Mouse (Mus musculus) layer of hippocampus, adult 9-11 months (tissue): ENCODE measurements around the gene Atp6v0a4.

Experiments
- DNase-seq: peaks from one replicate; pipeline ENCODE4 v3.0.0; 2022

Atp6v0a4 gene

GRCm38 (mm10) chr6:38124207-38124835, at the start of gene Atp6v0a4:
Gene Atp6v0a4 (minus strand): TSS chr6:38124586.
- DNase-seq, result no peak

DNA sequence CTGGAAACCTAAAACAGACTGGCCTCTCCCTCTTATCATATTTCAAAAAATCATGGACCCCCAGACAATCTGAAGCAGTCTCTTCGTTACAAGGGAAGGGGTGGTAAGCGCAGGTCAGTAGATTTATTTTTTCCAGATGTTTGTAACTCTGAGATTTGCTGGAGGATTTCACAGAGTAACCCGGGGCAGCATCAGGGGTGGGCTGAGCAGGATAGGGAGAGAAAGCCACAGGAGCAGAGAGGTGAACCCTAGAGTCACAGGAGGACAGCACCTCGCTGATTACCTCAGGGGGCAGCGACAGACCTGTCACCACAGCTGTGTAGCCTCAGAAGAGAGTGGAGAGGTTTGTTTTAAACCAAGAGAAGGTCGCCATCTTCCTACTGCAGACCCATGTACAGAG, 41.0 kb upstream of the Atp6v0a4 start:
- no peak for DNase-seq

DNA sequence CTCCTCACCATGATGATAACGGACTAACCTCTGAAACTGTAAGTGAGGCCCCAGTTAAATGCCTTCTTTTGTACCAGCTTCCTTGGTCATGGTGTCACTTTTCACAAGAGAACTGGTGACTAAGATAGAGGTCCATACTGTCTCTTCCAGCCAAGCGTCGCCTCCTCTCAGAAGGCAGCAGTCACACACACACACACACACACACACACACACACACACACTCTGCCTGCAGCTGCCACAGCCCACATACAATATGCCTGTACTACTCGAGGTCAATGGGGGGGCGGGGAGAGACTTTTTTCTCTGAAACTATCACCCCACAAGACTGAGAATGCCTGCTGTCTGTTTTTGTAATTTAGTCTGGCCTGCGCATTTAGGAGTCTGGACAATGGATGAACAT, 40.3 kb upstream of the Atp6v0a4 start:
- no peak for DNase-seq

DNA sequence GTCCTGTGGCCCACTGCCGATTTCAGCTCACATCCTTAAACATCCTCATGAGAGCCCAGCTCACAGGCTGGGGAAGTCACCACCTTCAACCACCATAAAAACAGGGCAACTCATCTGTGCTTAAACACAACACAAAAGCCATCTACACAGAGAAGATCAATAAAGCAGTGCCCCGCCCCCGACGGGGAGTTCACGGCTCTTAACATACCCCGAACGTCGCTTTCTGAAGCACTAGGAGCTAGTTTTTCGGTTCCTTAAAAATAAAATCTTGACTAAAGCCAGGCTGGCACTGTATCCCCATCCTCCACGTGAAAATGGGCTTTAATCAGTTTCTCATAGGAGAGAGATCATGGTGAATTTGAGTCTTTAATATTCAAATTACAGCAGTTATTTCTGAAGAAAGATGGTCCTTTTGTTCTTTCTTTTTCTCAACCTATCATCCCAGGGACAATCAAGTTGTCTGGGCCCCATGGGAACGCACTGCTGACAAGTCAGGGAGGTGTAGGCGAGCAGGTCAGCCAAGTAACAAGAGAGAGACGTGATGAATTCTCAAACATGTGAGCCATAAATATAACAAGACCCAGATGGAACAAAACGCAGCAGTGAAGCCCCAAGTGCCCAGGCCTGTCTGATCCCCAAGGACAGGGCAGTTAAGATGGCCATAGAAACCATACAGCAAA, 38.6 kb upstream of the Atp6v0a4 start:
- no peak for DNase-seq

DNA sequence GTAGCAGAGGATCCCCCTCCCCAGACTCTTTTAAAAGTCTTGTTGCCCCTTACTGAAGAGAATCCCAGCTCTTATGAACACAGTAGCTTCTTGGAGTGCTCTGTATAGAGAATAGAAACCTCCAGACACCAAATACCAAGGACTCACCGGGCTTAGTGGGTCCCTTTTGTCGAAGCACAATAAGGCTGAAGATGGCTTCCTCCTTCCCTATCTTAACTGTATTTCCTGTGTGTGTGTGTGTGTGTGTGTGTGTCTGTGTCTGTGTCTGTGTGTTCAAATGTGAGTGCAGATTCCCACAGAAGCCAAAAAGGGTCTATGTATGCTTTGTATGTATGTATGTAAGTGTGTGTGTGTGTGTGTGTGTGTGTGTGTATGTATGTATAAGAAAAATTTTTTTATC, 36.2 kb upstream of the Atp6v0a4 start:
- no peak for DNase-seq

DNA sequence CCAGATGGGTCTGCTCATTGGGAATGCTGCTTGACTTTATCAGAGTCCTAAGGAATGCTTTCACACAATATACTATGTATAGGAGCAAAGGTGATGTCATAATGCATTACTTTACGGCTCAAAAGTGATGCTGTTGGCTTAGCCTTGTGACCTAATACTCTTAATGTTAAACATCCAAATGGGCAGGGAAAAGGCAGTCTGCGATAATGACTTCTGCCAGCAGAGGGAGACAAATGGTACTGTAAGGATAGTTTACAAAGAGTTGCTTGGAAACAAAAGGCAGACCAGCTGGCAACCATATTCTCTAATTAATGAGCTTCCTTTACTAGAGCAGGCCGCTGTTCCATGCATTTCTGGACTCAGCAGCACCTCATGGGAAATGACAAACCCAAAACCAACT, 35.7 kb upstream of the Atp6v0a4 start:
- DNase-seq, result peak; percentile 88

GRCm38 (mm10) chr6:38159576-38159975, 35.2 kb upstream of the Atp6v0a4 start:
- no peak for DNase-seq

DNA sequence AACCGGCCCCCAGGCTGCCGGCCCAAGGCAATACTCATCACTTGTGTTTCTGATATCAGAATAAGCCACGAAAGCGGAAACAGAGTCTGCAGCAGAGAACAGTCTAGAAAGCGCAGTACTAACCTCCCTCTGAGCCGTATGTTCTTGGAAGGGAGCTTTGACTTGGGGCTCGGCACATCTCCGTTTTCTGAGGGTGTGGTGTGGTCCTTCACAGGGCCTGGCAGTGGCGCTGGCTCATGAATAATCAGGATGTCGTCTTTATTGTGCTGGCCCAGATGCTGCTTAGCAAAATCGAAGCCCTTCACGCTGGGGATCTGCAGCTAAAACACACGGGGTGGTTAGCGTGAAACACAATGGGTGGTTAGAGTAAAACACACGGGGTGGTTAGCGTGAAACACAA, 33.5 kb upstream of the Atp6v0a4 start:
- no peak for DNase-seq

- no peak for DNase-seq
These were observed 31.8 kb upstream of the Atp6v0a4 start for GRCm38 (mm10) chr6:38156204-38156603.

DNA sequence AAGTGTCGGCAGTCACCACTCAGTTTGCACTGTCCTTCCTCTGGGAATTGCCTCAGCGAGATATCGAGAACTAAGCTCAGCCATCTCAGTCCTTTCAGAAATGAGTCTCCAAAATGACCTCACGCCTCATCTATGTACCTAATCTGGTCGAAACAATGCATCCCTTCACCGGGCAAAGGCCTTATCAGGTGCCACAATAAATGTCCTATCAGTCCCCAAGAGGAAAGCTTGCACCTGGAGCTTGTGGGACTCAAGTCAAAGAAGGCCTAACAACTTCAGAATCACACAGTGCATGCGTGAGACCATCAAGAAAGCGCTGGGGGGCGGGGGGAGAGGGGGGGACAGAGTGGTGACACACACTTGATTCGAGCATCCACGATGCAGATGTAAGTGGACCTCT, 27.9 kb upstream of the Atp6v0a4 start:
- DNase-seq, result no peak

DNA sequence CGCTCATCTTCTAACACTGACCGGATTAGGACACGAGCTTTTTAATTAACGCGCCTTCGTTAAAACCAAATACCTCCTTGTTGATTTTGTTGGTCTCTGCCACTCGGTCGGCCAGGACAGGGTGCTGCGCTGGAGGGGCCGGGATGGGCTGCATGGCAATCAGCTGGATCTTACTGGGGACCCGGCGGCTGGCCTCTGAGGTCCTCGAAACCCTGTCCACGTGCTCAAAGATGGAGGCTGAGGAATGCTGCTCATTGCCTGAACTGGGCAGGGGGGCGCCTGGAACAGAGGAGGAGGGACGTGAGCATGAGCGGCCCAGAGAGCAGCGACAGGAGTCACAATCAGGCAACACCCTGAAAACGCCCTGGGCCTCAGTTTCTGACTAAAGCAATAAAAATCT, 25.1 kb upstream of the Atp6v0a4 start:
- DNase-seq, result no peak

GRCm38 (mm10) chr6:38148626-38149025, 24.2 kb upstream of the Atp6v0a4 start:
- DNase-seq, result no peak

DNA sequence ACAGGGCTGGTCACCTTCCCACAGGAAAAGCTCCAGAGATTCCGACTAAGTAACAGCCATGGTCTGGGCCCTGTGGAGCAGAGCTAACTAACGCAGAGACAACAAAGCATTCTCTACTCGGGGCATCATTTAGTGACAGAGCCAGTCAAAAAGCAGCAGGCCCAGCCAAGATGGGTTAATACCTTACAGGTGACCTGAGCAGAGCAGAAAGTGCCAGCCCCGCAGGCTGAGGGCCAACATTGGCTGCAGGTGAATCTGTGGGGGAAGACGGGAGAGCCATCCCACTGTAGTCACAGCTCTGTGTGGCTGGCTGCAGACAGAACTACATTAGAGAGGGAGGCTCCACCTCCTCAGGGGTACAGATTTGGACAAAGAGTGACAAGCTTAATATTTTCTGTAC, 22.9 kb upstream of the Atp6v0a4 start:
- DNase-seq, result no peak

DNA sequence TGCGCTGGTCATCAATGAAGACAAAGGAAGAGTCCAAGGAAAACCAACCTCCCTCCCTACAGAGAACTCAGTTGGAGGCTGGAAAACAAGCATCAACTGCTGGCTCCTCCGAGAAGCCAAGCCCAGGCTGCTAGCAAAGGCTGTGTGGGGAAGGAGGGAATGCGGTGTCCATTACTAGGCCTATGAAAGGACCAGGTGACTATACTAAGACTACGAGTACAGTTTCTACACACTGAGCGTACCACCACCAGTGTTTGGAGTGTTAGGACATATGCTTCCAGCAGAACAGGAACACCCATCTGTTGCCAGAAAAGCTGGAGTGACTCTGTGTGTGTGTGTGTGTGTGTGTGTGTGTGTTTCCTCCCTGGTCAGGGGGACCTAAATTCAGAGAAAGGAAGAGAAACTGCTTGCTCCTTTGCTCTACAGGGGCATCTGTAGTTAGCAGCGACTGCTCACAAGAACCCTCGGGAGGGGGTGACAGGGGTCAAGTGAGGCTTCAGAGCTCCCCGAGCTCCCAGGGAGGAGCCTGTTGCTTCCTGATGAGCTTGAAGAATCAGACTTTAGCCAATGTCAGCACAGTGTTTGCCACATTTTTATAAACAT, 21.2 kb upstream of the Atp6v0a4 start:
- DNase-seq, result peak; percentile 84

- no peak for DNase-seq
These were observed 20.0 kb upstream of the Atp6v0a4 start for GRCm38 (mm10) chr6:38144161-38144998.

DNA sequence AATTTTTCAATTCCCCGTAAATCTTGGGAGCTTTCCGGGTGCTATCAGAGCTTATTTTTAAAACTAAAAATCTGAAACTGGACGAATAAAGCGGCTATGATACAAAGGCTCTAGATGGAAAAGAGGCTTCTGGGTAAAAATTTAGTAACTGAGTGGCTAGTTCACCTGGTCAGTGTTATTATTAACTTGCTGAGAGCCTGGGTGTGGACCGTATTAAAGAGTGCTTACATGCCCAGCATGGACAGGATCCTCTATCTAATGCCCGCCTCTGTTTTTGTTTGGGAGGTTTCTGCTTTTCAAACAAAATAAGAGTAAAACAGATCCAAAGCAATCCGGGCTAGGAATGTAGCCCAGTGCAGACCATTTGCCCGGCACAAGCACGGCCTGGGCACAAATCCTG, 16.0 kb upstream of the Atp6v0a4 start:
- no peak for DNase-seq

- DNase-seq, result no peak
These were observed 14.7 kb upstream of the Atp6v0a4 start for GRCm38 (mm10) chr6:38139086-38139485.

GRCm38 (mm10) chr6:38134806-38135559, 10.6 kb upstream of the Atp6v0a4 start:
- peak; percentile 67 for DNase-seq

GRCm38 (mm10) chr6:38131801-38132231, 7.4 kb upstream of the Atp6v0a4 start:
- DNase-seq, result no peak

GRCm38 (mm10) chr6:38129883-38130282, 5.5 kb upstream of the Atp6v0a4 start:
- DNase-seq, result no peak

DNA sequence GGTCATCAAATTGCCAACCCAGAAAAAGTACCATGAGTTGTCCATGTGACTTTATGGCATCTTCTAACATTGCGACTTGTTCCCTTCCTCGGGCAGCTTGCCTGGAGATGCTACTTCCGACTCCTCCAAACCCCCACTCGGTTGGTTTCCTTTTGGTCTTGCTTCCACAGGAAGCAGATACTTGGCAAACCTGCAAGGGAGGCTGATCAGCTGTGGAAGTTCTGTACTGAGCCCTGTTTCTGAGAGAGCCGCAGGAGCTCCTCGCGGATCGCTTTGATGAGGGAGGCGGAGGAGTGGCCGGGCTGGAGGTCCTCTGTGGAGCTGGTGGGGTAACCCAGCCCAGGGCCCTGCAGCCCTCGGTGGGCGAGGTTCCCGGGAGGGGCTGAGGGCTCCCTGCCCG, 3.7 kb upstream of the Atp6v0a4 start:
- DNase-seq, result peak; percentile 62

GRCm38 (mm10) chr6:38125462-38125861, 1.1 kb upstream of the Atp6v0a4 start:
- DNase-seq, result no peak

- no peak for DNase-seq
These were observed 496 bp upstream of the Atp6v0a4 start for GRCm38 (mm10) chr6:38124882-38125281.
